Mouse (Mus musculus) hindbrain, postnatal 0 days (tissue): ENCODE data around the gene Agtpbp1. TPM values are rescaled to one million over a fixed set of nuclear protein-coding genes. Genes with fewer than 3 reads are reported as not detected.

Source experiments
- ATAC-seq: fragments of 200-750 bp; cut with Nextera tagmentation; 2 replicates; pipeline ENCODE4 v1.8.0; 2017; ENCODE audit warnings: mild to moderate bottlenecking, moderate TSS enrichment, moderate library complexity
- DNase-seq: peaks from one replicate; pipeline ENCODE4 v3.0.0-alpha.2; 2015; ENCODE audit warnings: low spot score
- H3K27ac ChIP-seq: fragments of 300-500 bp; sonication (generic); 2 replicates; pipeline ENCODE4 v1.5.1; 2014; ENCODE audit warnings: mild to moderate bottlenecking
- H3K27me3 ChIP-seq: fragments of 300-500 bp; sonication (generic); 2 replicates; pipeline ENCODE4 v1.6.1; 2014; ENCODE audit warnings: low read length, mixed read lengths; ENCODE audit not compliant: insufficient read depth
- H3K36me3 ChIP-seq: fragments of 300-500 bp; sonication (generic); 2 replicates; pipeline ENCODE4 v1.6.1; 2014; ENCODE audit warnings: low read length, mixed read lengths; ENCODE audit not compliant: insufficient read depth
- H3K4me1 ChIP-seq: fragments of 300-500 bp; sonication (generic); 2 replicates; pipeline ENCODE4 v1.6.1; 2014; ENCODE audit warnings: antibody characterized with exemption, low read length, mixed read lengths; ENCODE audit not compliant: insufficient read depth
- H3K4me2 ChIP-seq: fragments of 300-500 bp; sonication (generic); 2 replicates; pipeline ENCODE4 v1.6.1; 2014; ENCODE audit warnings: low read depth, mild to moderate bottlenecking, low read length, moderate library complexity, mixed read lengths
- H3K4me3 ChIP-seq: fragments of 300-500 bp; sonication (generic); 2 replicates; pipeline ENCODE4 v1.5.1; 2014; ENCODE audit warnings: low read length
- H3K9ac ChIP-seq: fragments of 300-500 bp; sonication (generic); replicated peaks from 2 replicates; pipeline ENCODE4 v1.6.1; 2014; ENCODE audit warnings: mild to moderate bottlenecking, low read length, moderate library complexity, mixed read lengths
- H3K9me3 ChIP-seq: fragments of 300-500 bp; sonication (generic); 2 replicates; pipeline ENCODE4 v1.6.1; 2016; ENCODE audit warnings: low read length, mixed read lengths
- CTCF ChIP-seq: IDR thresholded peaks from 2 replicates; pipeline ENCODE4 v1.5.1; 2016; ENCODE audit warnings: antibody characterized with exemption, control low read depth, low read depth
- WGBS: fragments of 180-500 bp; shearing (Covaris S2); extraction: QIAGEN DNeasy Blood & Tissue Kit; methylation state at CpG from one replicate; pipeline ENCODE4 v1.1.7; 2014; 5-methylcytosine and 5-hydroxymethylcytosine counted together
- polyA plus RNA-seq: library from polyadenylated mRNA; unstranded; fragments of >200 nt; fragmentation: Nextera tagmentation; extraction: Ambion mirVana; gene quantifications from 2 replicates; pipeline ENCODE4 v1.2.1, GENCODE M21; 2015
- total RNA-seq: library from RNA; depleted of rRNA; stranded (reverse); fragments of >200 nt; gene quantifications from 2 replicates; pipeline ENCODE4 v1.2.3, GENCODE M21; 2014; rRNA removed

Gene Agtpbp1
- 107 and 128 TPM in 2 replicates for total RNA-seq
- 65.6 and 72.1 TPM in 2 replicates for polyA plus RNA-seq

GRCm38 (mm10) chr13:59584947-59585647 lies at the start of gene Agtpbp1, which contains the start of gene Naa35:
Gene Agtpbp1, minus strand, starts transcription at chr13:59585227.
Gene Naa35, plus strand, starts transcription at chr13:59585259.
- WGBS, result 1% methylated on average over 72 of the region's 83 CpGs
- peak; percentile 99 for ATAC-seq
- H3K9ac ChIP-seq, result peak within 1 kb of the TSS; percentile 90
- peak within 1 kb of the TSS; percentile 88 for H3K27ac ChIP-seq
- H3K27me3 ChIP-seq, result no peaks in the 10 kb centered on the region
- H3K4me3 ChIP-seq, result peak within 1 kb of the TSS; percentile 89
- no peak for TF ChIP-seq CTCF
- H3K4me1 ChIP-seq, result peaks cover 15% of the 10 kb centered on the region; the same call in 1 of the 2 replicates
- peaks cover 11% of the 10 kb centered on the region; the same call in 1 of the 2 replicates for H3K36me3 ChIP-seq
- peak within 1 kb of the TSS; percentile 96 for H3K4me2 ChIP-seq
- DNase-seq, result peak; percentile 99
- no peaks in the 10 kb centered on the region for H3K9me3 ChIP-seq

GRCm38 (mm10) chr13:59634637-59635036 lies 49.6 kb upstream of the Agtpbp1 start:
- peaks cover 65% of the 10 kb centered on the region for H3K36me3 ChIP-seq
- no peak overlapping the region for H3K4me2 ChIP-seq
- no peak overlapping the region for H3K27ac ChIP-seq
- H3K4me1 ChIP-seq, result no peaks in the 10 kb centered on the region
- WGBS, result 80% methylated on average over 5 of the region's 5 CpGs
- H3K9ac ChIP-seq, result no peak overlapping the region
- no peaks in the 10 kb centered on the region for H3K27me3 ChIP-seq
- 0 out of 2 replicates have a peak, but pooled peaks have one; percentile 7 for TF ChIP-seq CTCF
- no peaks in the 10 kb centered on the region for H3K9me3 ChIP-seq
- ATAC-seq, result no peak
- no peak overlapping the region for H3K4me3 ChIP-seq
- DNase-seq, result no peak

- H3K9ac ChIP-seq, result no peak overlapping the region
- H3K36me3 ChIP-seq, result peaks cover 64% of the 10 kb centered on the region
- no peak overlapping the region for H3K27ac ChIP-seq
- 93% methylated on average over 7 of the region's 7 CpGs for WGBS
- no peak for ATAC-seq
- no peak overlapping the region for H3K4me2 ChIP-seq
- DNase-seq, result no peak
- H3K4me1 ChIP-seq, result no peaks in the 10 kb centered on the region
- no peaks in the 10 kb centered on the region for H3K9me3 ChIP-seq
- H3K4me3 ChIP-seq, result no peak overlapping the region
- H3K27me3 ChIP-seq, result no peaks in the 10 kb centered on the region
- no peak for TF ChIP-seq CTCF
Observed at GRCm38 (mm10) chr13:59626739-59627138, 41.7 kb upstream of the Agtpbp1 start.

- no peak overlapping the region for H3K27ac ChIP-seq
- ATAC-seq (no peak), DNase-seq (no peak)
- H3K27me3 ChIP-seq, result no peaks in the 10 kb centered on the region
- H3K36me3 ChIP-seq, result peaks cover 53% of the 10 kb centered on the region
- WGBS, result 92% methylated on average over 5 of the region's 5 CpGs
- H3K9me3 ChIP-seq, result no peaks in the 10 kb centered on the region
- no peak overlapping the region for H3K4me2 ChIP-seq
- H3K9ac ChIP-seq, result no peak overlapping the region
- no peak for TF ChIP-seq CTCF
- no peak overlapping the region for H3K4me3 ChIP-seq
- H3K4me1 ChIP-seq, result no peaks in the 10 kb centered on the region
Observed at GRCm38 (mm10) chr13:59624903-59625302, 39.9 kb upstream of the Agtpbp1 start.

GRCm38 (mm10) chr13:59624389-59624788 lies 39.4 kb upstream of the Agtpbp1 start:
- no peaks in the 10 kb centered on the region for H3K27me3 ChIP-seq
- H3K36me3 ChIP-seq, result peaks cover 49% of the 10 kb centered on the region
- WGBS, result 87% methylated on average over 3 of the region's 3 CpGs

GRCm38 (mm10) chr13:59621643-59622489 lies 36.8 kb upstream of the Agtpbp1 start:
- Histone ChIP-seq H3K4me1 (no peaks in the 10 kb centered on the region), H3K4me2 (no peak overlapping the region), H3K4me3 (no peak overlapping the region), H3K27ac (no peak overlapping the region), H3K36me3 (peaks cover 55% of the 10 kb centered on the region), H3K9me3 (no peaks in the 10 kb centered on the region), H3K9ac (no peak overlapping the region), H3K27me3 (no peaks in the 10 kb centered on the region)
- WGBS, result 91% methylated on average over 7 of the region's 7 CpGs
- no peak for ATAC-seq
- DNase-seq, result no peak
- no peak for TF ChIP-seq CTCF

More at GRCm38 (mm10) chr13:59624389-59624788, 39.4 kb upstream of the Agtpbp1 start:
- ATAC-seq (no peak), DNase-seq (no peak)
- no peak overlapping the region for H3K27ac ChIP-seq
- no peaks in the 10 kb centered on the region for H3K9me3 ChIP-seq
- H3K9ac ChIP-seq, result no peak overlapping the region
- TF ChIP-seq CTCF, result no peak
- H3K4me2 ChIP-seq, result no peak overlapping the region
- H3K4me3 ChIP-seq, result no peak overlapping the region
- H3K4me1 ChIP-seq, result no peaks in the 10 kb centered on the region
